Mouse (Mus musculus) stomach, postnatal 0 days (tissue): Measurements from ENCODE around the gene Shc2.

Experiments used
- CTCF ChIP-seq: IDR thresholded peaks from 2 replicates; pipeline ENCODE4 v1.5.1; 2016; ENCODE audit warnings: antibody characterized with exemption, low read depth, mild to moderate bottlenecking, moderate library complexity
- EP300 ChIP-seq: optimal IDR thresholded peaks from 2 replicates; pipeline ENCODE3; 2016; ENCODE audit warnings: antibody characterized with exemption

GRCm38 (mm10) chr10:79654946-79655395 lies 17.3 kb upstream of the Shc2 start:
- TF ChIP-seq CTCF (no peak), EP300 (no peak)
